Mouse (Mus musculus) liver, embryonic 14.5 days (tissue): ENCODE measurements at regions not wholly inside any gene's neighbourhood (a gene's known extent, or its start where the extent isn't known, plus 50 kb on each side); places are given as distances from the start of the nearest gene placed in this dataset.

Experiments used
- ATAC-seq: fragments of 200-750 bp; cut with Nextera tagmentation; 2 replicates; pipeline ENCODE4 v1.8.0; 2017; ENCODE audit warnings: moderate number of reproducible peaks, mild to moderate bottlenecking, moderate library complexity; ENCODE audit not compliant: insufficient read depth
- DNase-seq, 3 experiments: peaks; one replicate each; pipeline ENCODE4 v3.0.0-alpha.2; 2012 to 2013; ENCODE audit warnings: low read depth in 3 of 3, low spot score in 3 of 3
- H3K27ac ChIP-seq: fragments of 300-500 bp; sonication (generic); 2 replicates; pipeline ENCODE4 v1.5.1; 2014; ENCODE audit warnings: moderate library complexity, mild to moderate bottlenecking, control low read depth, inconsistent platforms
- H3K27me3 ChIP-seq: fragments of 300-500 bp; sonication (generic); 2 replicates; pipeline ENCODE4 v1.6.1; 2014; ENCODE audit warnings: mild to moderate bottlenecking, low read length, moderate library complexity; ENCODE audit not compliant: control insufficient read depth, insufficient read depth
- H3K36me3 ChIP-seq: fragments of 300-500 bp; sonication (generic); replicated peaks from 2 replicates; pipeline ENCODE4 v1.6.1; 2014; ENCODE audit warnings: low read depth; ENCODE audit not compliant: control insufficient read depth, insufficient read depth
- H3K4me1 ChIP-seq, 2 experiments: fragments of 200-500 bp in 1 of 2; fragments of 300-500 bp in 1 of 2; sonication (generic) in 1 of 2; replicated peaks; 2 replicates each; pipeline ENCODE4 v1.6.1; 2012 to 2014; ENCODE audit warnings: antibody characterized with exemption in 1 of 2, inconsistent platforms in 1 of 2, low read length in 1 of 2; ENCODE audit not compliant: control insufficient read depth in 2 of 2, insufficient read depth in 2 of 2
- H3K4me2 ChIP-seq: fragments of 300-500 bp; sonication (generic); 2 replicates; pipeline ENCODE4 v1.6.1; 2014; ENCODE audit warnings: low read depth, mild to moderate bottlenecking, control low read depth, moderate library complexity
- H3K4me3 ChIP-seq, 2 experiments: fragments of 200-500 bp in 1 of 2; fragments of 300-500 bp in 1 of 2; sonication (generic) in 1 of 2; 2 replicates each; pipeline ENCODE4 v1.5.1; 2012 to 2014; ENCODE audit warnings: low read depth in 2 of 2, low read length in 2 of 2, mild to moderate bottlenecking in 2 of 2, control low read depth in 1 of 2, inconsistent platforms in 1 of 2, moderate library complexity in 1 of 2; ENCODE audit not compliant: insufficient read depth in 1 of 2
- H3K9ac ChIP-seq: fragments of 300-500 bp; sonication (generic); replicated peaks from 2 replicates; pipeline ENCODE4 v1.6.1; 2014; ENCODE audit warnings: mild to moderate bottlenecking, control low read depth, moderate library complexity
- H3K9me3 ChIP-seq: fragments of 300-500 bp; sonication (generic); 2 replicates; pipeline ENCODE4 v1.6.1; 2016; ENCODE audit warnings: low read length, mixed read lengths; ENCODE audit not compliant: control insufficient read depth
- CTCF ChIP-seq: IDR thresholded peaks from 2 replicates; pipeline ENCODE4 v1.5.1; 2016; ENCODE audit warnings: antibody characterized with exemption, low read depth, control low read depth
- EP300 ChIP-seq: IDR thresholded peaks from 2 replicates; pipeline ENCODE4 v1.6.1; 2016; ENCODE audit warnings: antibody characterized with exemption, low read depth
- WGBS: fragments of 180-500 bp; shearing (Covaris S2); extraction: QIAGEN DNeasy Blood & Tissue Kit; methylation state at CpG from one replicate; pipeline ENCODE4 v1.1.7; 2014; ENCODE audit not compliant: insufficient replicate concordance; 5-methylcytosine and 5-hydroxymethylcytosine counted together

DNA sequence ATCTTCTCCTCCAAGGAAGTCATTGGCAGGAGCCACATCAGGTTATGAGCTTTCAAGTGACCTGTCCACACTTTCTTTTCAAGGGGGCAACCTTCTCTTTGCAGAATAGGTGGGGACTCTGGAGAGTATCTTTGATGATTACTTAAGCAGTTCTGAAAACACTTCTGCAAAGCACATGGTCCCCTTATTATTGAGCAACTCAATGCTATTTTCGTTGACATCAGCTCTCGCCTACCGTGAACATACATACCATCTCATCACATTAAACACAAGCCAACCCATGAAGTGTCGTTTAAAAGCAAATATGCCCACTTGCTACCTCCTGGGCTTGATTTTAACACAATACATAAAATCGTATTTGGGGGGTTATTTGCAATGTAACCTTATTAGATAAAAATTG is 141.8 kb downstream of the Maf start:
- peaks cover 0 to 7% of the 10 kb centered on the region in 2 experiments; a peak in 3 of 4 replicates for H3K4me1 ChIP-seq
- DNase-seq, result no peak
- no peaks in the 10 kb centered on the region for H3K9me3 ChIP-seq
- no peak overlapping the region for H3K4me2 ChIP-seq
- 69% methylated on average over 5 of the region's 5 CpGs for WGBS
- ATAC-seq, result no peak
- H3K27ac ChIP-seq, result no peak overlapping the region
- no peak overlapping the region for H3K9ac ChIP-seq
- H3K36me3 ChIP-seq, result no peaks in the 10 kb centered on the region
- no peak for TF ChIP-seq CTCF
- no peak for TF ChIP-seq EP300
- no peaks in the 10 kb centered on the region for H3K27me3 ChIP-seq
- no peak overlapping the region for H3K4me3 ChIP-seq

DNA sequence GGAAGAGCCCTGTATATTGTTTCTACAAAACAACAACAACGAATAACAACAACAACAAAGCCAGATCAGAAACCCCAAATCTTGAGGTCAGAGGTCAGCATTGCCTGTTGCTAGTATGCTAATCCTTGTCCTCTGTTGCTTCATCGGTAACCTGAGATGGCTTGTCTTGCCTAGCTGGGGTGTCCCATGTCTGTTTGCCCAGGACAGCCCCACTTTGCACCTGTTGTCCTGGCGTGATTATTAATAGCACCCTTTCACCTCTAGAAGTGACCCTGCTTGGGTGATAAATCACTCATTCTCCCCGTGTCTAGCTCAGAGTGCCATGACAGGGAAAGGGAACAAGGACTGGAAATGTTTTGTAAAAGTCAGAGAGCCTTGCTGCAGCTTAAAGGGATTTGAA is 145.2 kb downstream of the Maf start:
- no peak overlapping the region for H3K9ac ChIP-seq
- H3K27me3 ChIP-seq, result no peaks in the 10 kb centered on the region
- H3K4me1 ChIP-seq, result peaks cover 0 to 11% of the 10 kb centered on the region in 2 experiments; a peak in 3 of 4 replicates
- DNase-seq (no peak), ATAC-seq (no peak)
- H3K4me2 ChIP-seq, result no peak overlapping the region
- no peak for TF ChIP-seq CTCF
- no peak for TF ChIP-seq EP300
- no peaks in the 10 kb centered on the region for H3K36me3 ChIP-seq
- no peaks in the 10 kb centered on the region for H3K9me3 ChIP-seq
- 31% methylated on average over 4 of the region's 4 CpGs for WGBS
- H3K4me3 ChIP-seq, result no peak overlapping the region
- H3K27ac ChIP-seq, result no peak overlapping the region

DNA sequence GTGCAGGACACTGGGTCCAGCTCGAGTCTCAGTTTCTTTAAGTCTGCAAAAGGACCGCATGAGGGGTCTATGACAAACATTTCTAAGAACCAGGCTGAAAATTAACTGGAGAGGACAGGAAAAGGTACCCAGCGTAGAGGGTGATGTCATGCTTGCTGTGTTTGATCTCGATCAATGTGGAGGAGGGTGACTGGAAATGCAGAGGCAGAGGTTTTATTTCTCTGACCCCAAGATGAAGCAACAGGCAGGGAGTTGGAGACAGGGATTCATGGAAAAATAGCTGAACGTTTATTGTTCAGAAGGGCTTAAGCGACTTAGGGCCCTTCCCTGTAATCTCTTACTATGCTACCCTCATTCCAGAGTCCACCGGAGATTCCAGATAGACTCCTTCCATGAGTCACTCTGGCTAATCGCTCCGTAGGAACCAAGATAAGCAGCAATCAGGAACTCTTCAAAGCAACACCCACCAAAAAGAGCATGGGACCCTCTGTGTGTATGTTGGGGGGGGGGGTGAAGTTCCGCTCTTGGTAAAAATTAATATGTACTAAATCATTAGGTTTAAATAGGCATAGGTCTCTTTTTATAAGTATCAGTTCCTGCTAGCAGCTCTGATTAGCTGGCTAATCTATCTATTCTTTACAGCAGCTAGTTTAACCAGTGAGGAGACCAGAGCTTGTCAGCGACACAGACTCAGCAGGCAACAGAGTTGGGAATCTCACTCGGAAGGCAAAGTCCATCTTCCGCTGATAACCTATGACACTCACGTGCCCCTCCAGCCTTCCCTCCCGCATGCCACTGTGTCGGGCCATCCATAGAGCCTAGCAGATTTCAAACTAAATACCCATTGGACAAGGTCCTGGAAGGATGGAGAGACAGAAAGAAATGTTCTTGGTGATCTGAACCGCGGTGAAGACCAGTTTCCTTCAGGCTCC is 146.3 kb downstream of the Maf start:
- Histone ChIP-seq H3K27ac (no peak overlapping the region; the same call in 1 of the 2 replicates), H3K27me3 (no peaks in the 10 kb centered on the region), H3K4me3 (no peak overlapping the region), H3K9ac (no peak overlapping the region), H3K4me1 (peaks cover 0 to 11% of the 10 kb centered on the region in 2 experiments; a peak in 3 of 4 replicates), H3K36me3 (no peaks in the 10 kb centered on the region), H3K9me3 (no peaks in the 10 kb centered on the region), H3K4me2 (peak overlapping the region; percentile 23; the same call in 1 of the 2 replicates)
- DNase-seq (no peak), ATAC-seq (peak; percentile 69)
- WGBS, result 54% methylated on average over 18 of the region's 18 CpGs
- TF ChIP-seq CTCF, result no peak
- no peak for TF ChIP-seq EP300

GRCm38 (mm10) chr8:115555452-115555851 is 152.1 kb downstream of the Maf start:
- peaks cover 0 to 1% of the 10 kb centered on the region in 2 experiments; a peak in 2 of 4 replicates for H3K4me1 ChIP-seq
- H3K27me3 ChIP-seq, result no peaks in the 10 kb centered on the region
- no peaks in the 10 kb centered on the region for H3K9me3 ChIP-seq
- H3K27ac ChIP-seq, result no peak overlapping the region
- H3K36me3 ChIP-seq, result no peaks in the 10 kb centered on the region
- TF ChIP-seq CTCF, result no peak
- TF ChIP-seq EP300, result no peak
- H3K4me2 ChIP-seq, result no peak overlapping the region
- ATAC-seq (no peak), DNase-seq (no peak)
- H3K4me3 ChIP-seq, result no peak overlapping the region
- no peak overlapping the region for H3K9ac ChIP-seq
- WGBS, result 6% methylated on average over 5 of the region's 5 CpGs

DNA sequence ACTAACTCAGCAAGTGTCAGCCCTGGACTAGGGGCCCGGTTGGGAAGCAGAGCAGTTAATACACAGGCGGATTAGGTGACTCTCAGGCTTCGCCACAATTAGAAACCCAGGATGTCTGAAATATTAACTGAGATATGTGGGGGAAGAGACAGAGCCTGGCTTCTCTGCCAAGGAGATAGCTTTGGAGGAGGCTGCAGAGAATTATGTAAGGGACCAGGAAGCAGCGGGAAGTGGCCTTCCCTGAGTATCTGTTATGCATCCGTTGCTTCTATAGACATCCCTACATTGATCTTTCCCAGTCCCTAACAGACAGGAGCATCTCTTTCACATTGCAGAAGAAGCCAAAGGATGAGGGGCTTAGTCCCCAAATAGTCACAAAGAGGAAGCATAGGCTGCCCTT is 153.4 kb downstream of the Maf start:
- ATAC-seq (no peak), DNase-seq (no peak)
- H3K9me3 ChIP-seq, result no peaks in the 10 kb centered on the region
- H3K4me2 ChIP-seq, result no peak overlapping the region
- no peaks in the 10 kb centered on the region for H3K27me3 ChIP-seq
- WGBS, result 63% methylated on average over 5 of the region's 5 CpGs
- no peak overlapping the region for H3K27ac ChIP-seq
- no peaks in the 10 kb centered on the region for H3K36me3 ChIP-seq
- no peak for TF ChIP-seq EP300
- no peak for TF ChIP-seq CTCF
- no peaks in the 10 kb centered on the region; a peak in 1 of 4 replicates for H3K4me1 ChIP-seq
- H3K9ac ChIP-seq, result no peak overlapping the region
- H3K4me3 ChIP-seq, result no peak overlapping the region
